Mouse (Mus musculus): ENCODE data around the gene Mepce. TPM values are rescaled to one million over a fixed set of nuclear protein-coding genes. Genes with fewer than 3 reads are reported as not detected.
A peak's percentile ranks its signal among the peaks of the same experiment; 100 is the strongest.
"Not testable (repeated sequence)": the region's sequence is repeated elsewhere in the genome, so short reads cannot be mapped to it uniquely, and the experiment has no call there.

Gene Mepce
- polyA plus RNA-seq, 1 experiment from 2014 or later = 11.2 TPM

DNA sequence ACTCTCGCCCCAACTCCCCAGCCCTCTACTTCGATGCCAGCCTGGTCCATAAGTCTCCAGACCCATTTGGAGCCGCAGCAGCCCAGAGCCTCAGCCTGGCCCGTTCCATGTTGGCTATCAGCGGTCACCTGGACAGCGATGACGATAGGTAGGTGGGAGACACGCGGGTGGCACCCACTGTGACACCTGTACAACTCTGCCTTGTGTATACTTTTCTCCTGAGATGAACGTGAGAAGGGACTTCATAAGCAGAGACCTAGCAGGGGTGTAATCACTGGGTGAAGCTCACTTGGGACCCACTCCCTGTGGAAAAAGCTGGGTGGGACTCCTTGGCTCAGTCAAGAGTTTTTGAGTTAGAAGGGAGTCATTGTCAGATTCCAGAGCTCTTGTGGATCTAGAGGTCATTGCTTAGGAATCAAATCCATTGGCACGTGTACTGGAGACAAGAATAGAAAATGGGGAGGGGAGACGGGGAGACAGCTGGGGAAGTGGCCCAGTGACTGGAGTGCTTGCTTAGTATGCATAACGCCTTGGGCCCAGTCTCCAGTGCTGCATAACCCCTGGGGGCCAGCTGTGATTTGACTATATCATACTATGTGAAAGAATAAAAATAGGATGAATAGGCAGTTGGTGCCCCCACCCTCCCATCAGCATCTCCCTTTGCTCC, 36.1 kb downstream of the Mepce start:
- Histone ChIP-seq H3K4me1 (ENCODE audit: insufficient read depth, low read length) (peaks cover 27% of the 10 kb centered on the region), H3K27ac (ENCODE audit: low read length) (no peak overlapping the region), H3K9me3 (ENCODE audit: low read length) (no peaks in the 10 kb centered on the region), H3K9ac (replicated peaks; ENCODE audit: low read length) (no peak overlapping the region), H3K4me2 (replicated peaks; ENCODE audit: low read depth, low read length) (no peak overlapping the region), H3K27me3 (ENCODE audit: insufficient read depth, low read length) (no peaks in the 10 kb centered on the region), H3K4me3 (ENCODE audit: low read length) (no peak overlapping the region), H3K36me3 (ENCODE audit: insufficient read depth, low read length) (peaks cover 43% of the 10 kb centered on the region)
- no peak for ATAC-seq (ENCODE audit: low FRiP score, low TSS enrichment)
- WGBS = 94% methylated on average over 13 of the region's 13 CpGs

DNA sequence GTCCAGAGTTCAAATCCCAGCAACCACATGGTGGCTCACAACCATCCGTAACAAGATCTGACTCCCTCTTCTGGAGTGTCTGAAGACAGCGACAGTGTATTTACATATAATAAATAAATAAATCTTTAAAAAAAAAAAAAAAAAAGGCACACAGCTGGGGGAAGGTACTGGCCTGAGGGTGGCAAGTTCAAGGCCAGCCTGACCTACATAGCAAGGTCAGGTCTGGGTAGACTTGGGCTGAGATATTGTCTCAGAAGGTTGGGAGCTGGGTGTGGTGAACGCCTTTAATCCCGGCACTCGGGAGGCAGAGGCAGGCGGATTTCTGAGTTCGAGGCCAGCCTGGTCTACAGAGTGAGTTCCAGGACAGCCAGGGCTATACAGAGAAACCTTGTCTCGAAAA, 37.2 kb downstream of the Mepce start:
- not testable (repeated sequence) for ATAC-seq (ENCODE audit: low FRiP score, low TSS enrichment); H3K9me3 ChIP-seq (ENCODE audit: low read length); H3K9ac ChIP-seq (replicated peaks; ENCODE audit: low read length); H3K27me3 ChIP-seq (ENCODE audit: insufficient read depth, low read length); H3K4me2 ChIP-seq (replicated peaks; ENCODE audit: low read depth, low read length); H3K27ac ChIP-seq (ENCODE audit: low read length); H3K4me3 ChIP-seq (ENCODE audit: low read length)
- WGBS = 91% methylated on average over 7 of the region's 8 CpGs
- Histone ChIP-seq H3K4me1 (ENCODE audit: insufficient read depth, low read length) (peaks cover 27% of the 10 kb centered on the region), H3K36me3 (ENCODE audit: insufficient read depth, low read length) (peaks cover 35% of the 10 kb centered on the region)

DNA sequence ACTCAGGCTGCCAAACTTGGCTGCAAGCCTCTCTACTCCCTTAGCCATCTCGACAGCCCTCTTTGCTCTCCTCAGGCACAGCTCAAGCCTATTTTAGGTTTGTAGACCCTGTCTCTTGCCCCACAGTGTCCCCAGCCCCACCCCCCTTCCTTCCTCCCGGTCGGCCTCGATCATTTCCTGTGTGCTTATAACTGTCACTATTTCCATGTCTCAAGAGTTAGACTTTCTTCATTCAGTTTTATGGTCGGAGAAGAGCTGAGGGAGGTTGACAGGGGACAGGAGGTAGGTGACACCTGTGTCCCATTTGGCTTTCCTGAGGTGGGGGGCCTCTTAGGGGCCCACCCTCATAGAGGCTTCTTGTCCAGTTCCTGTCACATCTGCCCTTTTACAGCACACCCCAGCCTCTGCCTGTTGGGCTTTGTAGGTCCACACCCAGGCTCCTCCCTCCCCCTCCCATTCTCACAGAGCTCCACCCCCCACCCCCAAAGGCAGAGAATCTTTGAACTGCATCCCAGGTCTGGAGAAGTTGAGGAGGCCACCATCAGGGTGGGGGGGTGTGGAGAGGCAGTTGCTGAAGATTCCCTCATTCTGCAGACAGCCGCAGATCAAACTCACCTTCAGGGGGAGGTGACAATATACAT, 38.1 kb downstream of the Mepce start:
- ATAC-seq (ENCODE audit: low FRiP score, low TSS enrichment) = no peak
- Histone ChIP-seq H3K36me3 (ENCODE audit: insufficient read depth, low read length) (peaks cover 34% of the 10 kb centered on the region), H3K27ac (ENCODE audit: low read length) (peak overlapping the region; percentile 95), H3K4me3 (ENCODE audit: low read length) (peak overlapping the region; percentile 72; the same call in 1 of the 2 replicates), H3K9ac (replicated peaks; ENCODE audit: low read length) (peak overlapping the region; percentile 58; the same call in 1 of the 2 replicates), H3K27me3 (ENCODE audit: insufficient read depth, low read length) (no peaks in the 10 kb centered on the region), H3K4me2 (replicated peaks; ENCODE audit: low read depth, low read length) (peak overlapping the region; percentile 99), H3K4me1 (ENCODE audit: insufficient read depth, low read length) (peaks cover 27% of the 10 kb centered on the region), H3K9me3 (ENCODE audit: low read length) (no peaks in the 10 kb centered on the region)
- WGBS = 32% methylated on average over 6 of the region's 6 CpGs

DNA sequence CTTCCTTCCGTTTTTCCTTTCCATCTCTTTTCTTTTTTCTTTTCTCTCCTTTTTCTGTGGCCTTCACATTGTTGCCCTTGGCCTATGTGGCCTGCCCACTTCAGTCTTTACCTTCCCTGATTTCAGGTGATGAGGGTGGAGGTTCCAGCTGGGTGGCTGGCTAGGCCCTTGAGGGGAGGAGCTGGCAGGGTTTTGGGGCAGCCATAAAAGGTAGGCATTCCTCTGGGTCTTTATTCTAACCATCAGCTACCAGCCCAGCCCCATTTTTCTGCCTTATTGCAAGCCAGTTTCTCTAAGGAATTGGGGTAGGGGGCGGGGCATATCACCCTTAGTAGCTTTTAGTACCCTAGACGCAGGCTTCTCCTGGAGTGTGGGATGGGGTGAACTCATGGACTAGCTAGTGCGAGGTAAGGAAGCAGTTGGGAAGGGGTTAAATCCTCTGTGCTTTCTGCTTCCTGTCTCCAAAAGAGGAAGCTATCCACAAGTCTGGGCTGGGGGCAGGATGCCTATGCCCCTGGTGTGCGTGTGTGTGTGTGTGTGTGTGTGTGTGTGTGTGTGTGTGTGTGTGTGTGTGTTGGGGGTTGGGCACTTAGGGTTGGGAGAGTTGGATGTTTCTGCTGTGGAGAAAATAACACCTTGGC, 39.2 kb downstream of the Mepce start:
- no peak for ATAC-seq (ENCODE audit: low FRiP score, low TSS enrichment)
- Histone ChIP-seq H3K27ac (ENCODE audit: low read length) (peak overlapping the region; percentile 95), H3K4me2 (replicated peaks; ENCODE audit: low read depth, low read length) (peak overlapping the region; percentile 99), H3K4me3 (ENCODE audit: low read length) (peak overlapping the region; percentile 72), H3K9me3 (ENCODE audit: low read length) (no peaks in the 10 kb centered on the region), H3K4me1 (ENCODE audit: insufficient read depth, low read length) (peaks cover 27% of the 10 kb centered on the region), H3K36me3 (ENCODE audit: insufficient read depth, low read length) (peaks cover 25% of the 10 kb centered on the region), H3K27me3 (ENCODE audit: insufficient read depth, low read length) (no peaks in the 10 kb centered on the region), H3K9ac (replicated peaks; ENCODE audit: low read length) (peak overlapping the region; percentile 58)
- WGBS = 14% methylated on average over 4 of the region's 5 CpGs

DNA sequence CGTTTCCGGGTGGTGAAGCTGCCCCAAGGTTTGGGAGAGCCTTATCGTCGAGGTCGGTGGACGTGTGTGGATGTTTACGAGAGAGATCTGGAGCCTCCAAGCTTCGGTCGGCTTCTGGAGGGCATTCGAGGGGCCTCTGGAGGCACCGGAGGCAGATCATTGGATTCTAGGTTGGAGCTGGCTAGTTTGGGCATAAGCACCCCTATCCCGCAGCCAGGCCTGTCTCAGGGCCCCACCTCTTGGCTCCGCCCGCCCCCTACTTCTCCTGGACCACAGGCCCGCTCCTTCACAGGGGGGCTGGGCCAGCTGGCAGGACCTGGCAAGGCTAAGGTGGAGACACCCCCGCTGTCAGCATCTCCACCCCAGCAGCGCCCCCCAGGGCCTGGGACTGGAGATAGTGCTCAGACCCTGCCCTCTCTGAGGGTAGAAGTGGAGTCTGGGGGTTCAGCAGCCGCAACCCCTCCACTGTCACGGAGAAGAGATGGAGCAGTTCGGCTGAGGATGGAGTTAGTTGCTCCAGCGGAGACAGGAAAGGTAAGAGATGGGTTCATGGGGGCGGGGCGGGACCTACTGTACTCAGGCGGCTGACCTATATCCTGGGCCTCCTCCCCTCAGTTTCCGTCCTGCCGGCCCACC, 40.0 kb downstream of the Mepce start:
- Histone ChIP-seq H3K9me3 (ENCODE audit: low read length) (no peaks in the 10 kb centered on the region), H3K36me3 (ENCODE audit: insufficient read depth, low read length) (peaks cover 18% of the 10 kb centered on the region), H3K4me1 (ENCODE audit: insufficient read depth, low read length) (peaks cover 27% of the 10 kb centered on the region), H3K27ac (ENCODE audit: low read length) (peak overlapping the region; percentile 95), H3K9ac (replicated peaks; ENCODE audit: low read length) (peak overlapping the region; percentile 85), H3K27me3 (ENCODE audit: insufficient read depth, low read length) (no peaks in the 10 kb centered on the region), H3K4me3 (ENCODE audit: low read length) (peak overlapping the region; percentile 72), H3K4me2 (replicated peaks; ENCODE audit: low read depth, low read length) (peak overlapping the region; percentile 99)
- peak; percentile 12; the same call in 1 of the 2 replicates for ATAC-seq (ENCODE audit: low FRiP score, low TSS enrichment)
- WGBS = 2% methylated on average over 26 of the region's 26 CpGs

DNA sequence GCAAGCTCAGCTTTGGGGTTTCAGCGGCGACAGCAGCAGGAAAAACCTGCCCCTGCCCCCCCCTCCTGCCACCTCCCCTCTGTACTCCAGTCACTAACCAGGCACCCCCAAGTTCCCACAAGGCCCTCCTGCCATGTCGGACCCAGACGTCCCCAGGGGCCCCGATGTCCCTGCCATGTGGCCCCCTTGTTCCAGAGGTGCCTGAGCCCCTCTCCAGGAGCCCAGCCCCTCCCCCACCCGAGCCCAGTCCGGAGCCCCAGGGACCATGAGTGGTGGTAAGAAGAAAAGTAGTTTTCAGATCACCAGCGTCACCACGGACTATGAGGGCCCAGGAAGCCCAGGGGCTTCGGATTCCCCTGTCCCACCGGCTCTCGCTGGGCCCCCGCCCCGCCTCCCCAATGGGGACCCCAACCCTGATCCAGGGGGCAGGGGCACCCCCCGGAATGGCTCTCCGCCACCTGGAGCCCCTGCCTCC, 40.6 kb downstream of the Mepce start:
- Histone ChIP-seq H3K36me3 (ENCODE audit: insufficient read depth, low read length) (peaks cover 12% of the 10 kb centered on the region), H3K4me1 (ENCODE audit: insufficient read depth, low read length) (peaks cover 30% of the 10 kb centered on the region), H3K4me3 (ENCODE audit: low read length) (peak overlapping the region; percentile 72), H3K4me2 (replicated peaks; ENCODE audit: low read depth, low read length) (peak overlapping the region; percentile 99), H3K27me3 (ENCODE audit: insufficient read depth, low read length) (no peaks in the 10 kb centered on the region), H3K27ac (ENCODE audit: low read length) (peak overlapping the region; percentile 95), H3K9me3 (ENCODE audit: low read length) (no peaks in the 10 kb centered on the region), H3K9ac (replicated peaks; ENCODE audit: low read length) (peak overlapping the region; percentile 85)
- no peak for ATAC-seq (ENCODE audit: low FRiP score, low TSS enrichment)
- WGBS = under 1% methylated on average over 16 of the region's 16 CpGs

DNA sequence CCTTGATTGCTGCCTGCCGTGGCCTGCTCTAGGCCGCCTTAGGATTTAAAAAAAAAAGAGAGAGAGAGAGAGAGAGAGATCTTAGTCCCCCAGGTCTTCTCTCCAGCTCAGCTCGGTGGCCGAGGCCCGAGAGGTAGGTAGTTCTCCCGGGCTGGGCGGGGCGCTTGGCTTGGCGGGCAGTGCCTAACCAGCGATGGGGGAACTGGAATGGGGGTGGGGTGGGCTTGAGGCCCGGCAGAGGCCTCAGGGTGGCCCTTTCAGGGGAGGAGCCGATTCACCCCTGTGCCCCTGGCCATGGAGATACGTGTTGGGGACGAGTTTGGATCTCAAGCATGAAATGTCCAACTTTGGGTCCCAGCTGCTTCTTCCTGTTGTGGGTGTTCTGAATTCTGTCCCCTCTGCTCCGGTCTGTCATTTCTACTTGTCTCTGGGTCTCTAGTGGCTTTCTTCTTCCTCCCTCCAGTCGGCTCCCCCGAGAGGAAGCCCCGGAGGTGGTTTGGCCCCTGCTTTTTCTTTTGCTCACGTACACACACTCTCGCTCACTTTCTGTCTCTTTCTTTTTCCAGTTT, 41.1 kb downstream of the Mepce start:
- peak overlapping the region; percentile 95 for H3K27ac ChIP-seq (ENCODE audit: low read length)
- H3K4me1 ChIP-seq (ENCODE audit: insufficient read depth, low read length) = peaks cover 33% of the 10 kb centered on the region
- peak overlapping the region; percentile 72 for H3K4me3 ChIP-seq (ENCODE audit: low read length)
- H3K36me3 ChIP-seq (ENCODE audit: insufficient read depth, low read length) = peaks cover 7% of the 10 kb centered on the region
- H3K27me3 ChIP-seq (ENCODE audit: insufficient read depth, low read length) = no peaks in the 10 kb centered on the region
- no peaks in the 10 kb centered on the region for H3K9me3 ChIP-seq (ENCODE audit: low read length)
- peak overlapping the region; percentile 99 for H3K4me2 ChIP-seq (replicated peaks; ENCODE audit: low read depth, low read length)
- peak overlapping the region; percentile 85 for H3K9ac ChIP-seq (replicated peaks; ENCODE audit: low read length)
- peak; percentile 35 for ATAC-seq (ENCODE audit: low FRiP score, low TSS enrichment)
- 0% methylated on average over 20 of the region's 20 CpGs for WGBS

DNA sequence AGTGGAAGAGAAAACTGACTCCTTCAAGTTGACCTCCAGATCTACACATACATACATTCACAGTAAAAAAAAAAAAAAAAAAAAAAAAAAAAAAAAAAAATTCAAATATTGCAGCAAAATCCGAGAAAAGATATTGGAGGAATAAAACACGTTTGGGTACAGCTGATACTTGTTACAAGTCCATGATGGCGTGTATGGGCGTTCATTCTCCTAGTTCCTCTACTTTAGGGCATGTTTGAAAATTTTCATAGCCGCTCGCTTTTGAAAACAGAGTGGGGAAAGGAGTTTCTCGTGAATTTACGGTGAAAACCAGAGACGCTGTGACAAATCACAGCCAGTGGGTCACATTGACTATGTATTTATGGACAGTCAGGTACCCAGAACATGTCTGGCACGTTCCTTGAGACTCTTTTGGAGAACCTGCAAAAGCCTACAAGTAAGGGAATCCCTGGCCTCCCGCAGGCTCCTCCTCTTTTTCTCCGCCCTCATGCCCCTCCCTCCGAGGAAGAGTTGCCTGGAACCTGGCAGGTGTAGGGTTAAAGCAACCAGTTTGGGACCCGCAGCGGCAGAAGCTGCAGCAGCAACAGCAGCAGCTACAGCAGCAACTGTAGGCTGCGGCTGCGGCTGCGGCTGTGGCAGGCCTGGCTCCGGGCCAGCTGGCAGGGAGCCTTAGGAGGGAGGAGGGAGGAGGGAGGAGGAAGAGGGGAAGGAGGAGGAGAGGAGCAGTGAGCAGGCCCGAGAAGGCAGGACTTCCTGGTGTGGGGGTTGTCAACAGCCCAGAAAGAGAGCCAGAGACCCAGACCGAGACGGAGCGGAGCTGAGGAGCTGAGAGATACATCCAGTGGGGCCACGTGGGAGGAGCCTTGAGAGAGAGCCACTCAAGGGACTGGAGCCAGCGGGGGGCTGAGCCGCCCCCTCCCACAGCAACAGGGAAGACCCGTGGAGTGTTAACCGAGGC, 42.0 kb downstream of the Mepce start, which contains the start of gene Tsc22d4:
TSS of gene Tsc22d4 (plus strand) at position 517 of the 958 bp plus-strand sequence.
- no peaks in the 10 kb centered on the region for H3K9me3 ChIP-seq (ENCODE audit: low read length)
- ATAC-seq (ENCODE audit: low FRiP score, low TSS enrichment) = peak; percentile 90
- H3K27me3 ChIP-seq (ENCODE audit: insufficient read depth, low read length) = no peaks in the 10 kb centered on the region
- peak within 1 kb of the TSS; percentile 99 for H3K4me2 ChIP-seq (replicated peaks; ENCODE audit: low read depth, low read length)
- peak within 1 kb of the TSS; percentile 72 for H3K4me3 ChIP-seq (ENCODE audit: low read length)
- peak within 1 kb of the TSS; percentile 85 for H3K9ac ChIP-seq (replicated peaks; ENCODE audit: low read length)
- H3K27ac ChIP-seq (ENCODE audit: low read length) = peak within 1 kb of the TSS; percentile 95
- H3K36me3 ChIP-seq (ENCODE audit: insufficient read depth, low read length) = no peaks in the 10 kb centered on the region
- H3K4me1 ChIP-seq (ENCODE audit: insufficient read depth, low read length) = peaks cover 34% of the 10 kb centered on the region
- 3% methylated on average over 28 of the region's 28 CpGs for WGBS
